Mouse (Mus musculus) retina, postnatal 7 days (tissue): ENCODE results near the gene Sez6l.

Experiments
- DNase-seq: peaks from one replicate; pipeline ENCODE4 v3.0.0-alpha.2; 2012; ENCODE audit warnings: low read depth, low spot score

Gene Sez6l

DNA sequence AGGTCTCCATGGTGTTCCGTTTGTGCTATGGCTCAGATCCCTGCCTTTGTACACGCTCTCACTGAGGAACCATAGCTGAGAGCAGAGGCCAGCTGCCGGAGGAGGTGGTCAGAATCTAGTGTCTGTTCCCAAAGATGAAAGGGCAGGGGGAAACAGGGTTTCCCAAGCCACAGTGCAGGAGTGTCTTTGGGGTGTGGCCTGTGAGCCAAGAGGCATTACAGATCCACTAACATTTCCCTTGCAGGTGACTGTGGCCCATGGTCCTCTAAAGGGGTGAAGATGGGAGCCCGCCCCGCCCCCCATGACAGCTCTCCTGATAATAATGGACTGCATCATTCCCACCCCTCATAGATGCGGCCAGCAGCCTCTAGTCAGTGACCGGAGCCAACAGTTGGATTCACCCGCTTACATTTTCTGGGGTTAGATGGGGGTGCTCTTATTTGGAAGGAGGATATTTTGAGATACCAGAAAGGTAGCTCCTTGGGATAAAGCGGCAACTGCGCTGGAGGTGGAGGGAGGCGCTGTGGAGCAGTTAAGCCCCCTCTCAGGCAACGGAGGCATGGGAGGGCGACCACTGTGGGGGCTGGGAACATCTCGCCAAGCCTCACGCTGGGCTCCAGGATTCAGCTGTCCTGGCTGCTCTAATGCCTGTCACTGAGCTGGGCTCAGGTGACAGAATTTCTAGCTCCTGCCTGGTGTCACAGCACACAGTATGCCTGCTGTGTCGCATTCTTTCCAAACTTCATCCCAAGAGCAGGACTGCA lies 43.5 kb downstream of the Sez6l start:
- DNase-seq: no peak

DNA sequence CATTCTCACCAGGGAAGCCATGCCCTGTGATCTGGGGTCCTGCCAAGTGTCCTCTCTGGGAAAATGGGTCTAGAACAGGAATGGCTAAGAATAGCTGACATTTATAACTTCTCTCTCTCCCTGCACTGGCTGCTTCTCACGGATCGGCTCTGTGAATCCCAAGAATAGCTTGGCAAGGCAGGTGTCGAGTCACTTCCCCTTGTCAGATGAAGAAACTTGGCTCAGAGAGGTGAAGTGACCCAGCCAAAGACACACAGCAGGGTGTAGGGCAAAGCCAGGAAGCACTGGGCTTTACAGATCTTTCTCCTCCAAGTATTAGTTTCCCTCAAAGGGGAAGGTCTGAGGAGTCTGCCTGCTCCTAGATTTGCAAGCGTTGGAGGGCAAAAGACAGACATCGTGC lies 44.1 kb downstream of the Sez6l start:
- DNase-seq: no peak

DNA sequence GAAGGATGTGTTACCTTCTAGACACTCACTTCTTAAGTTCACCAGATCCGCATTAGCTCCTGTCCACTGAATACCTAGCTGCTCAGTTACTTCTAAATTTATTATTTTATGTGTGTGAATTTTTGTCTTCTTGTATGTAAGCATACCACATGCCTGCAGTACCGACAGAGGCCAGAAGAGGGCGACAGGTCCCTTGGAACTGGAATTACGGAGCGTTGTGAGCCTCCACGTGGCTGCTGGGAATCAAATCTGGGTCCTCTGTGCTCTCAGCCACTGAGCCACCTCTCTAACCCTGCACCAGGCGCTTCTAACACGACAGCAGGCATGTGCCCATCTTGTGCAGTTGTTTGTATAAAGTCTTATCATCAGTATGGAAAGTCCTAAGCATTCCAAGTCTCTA lies 44.8 kb downstream of the Sez6l start:
- no peak for DNase-seq

DNA sequence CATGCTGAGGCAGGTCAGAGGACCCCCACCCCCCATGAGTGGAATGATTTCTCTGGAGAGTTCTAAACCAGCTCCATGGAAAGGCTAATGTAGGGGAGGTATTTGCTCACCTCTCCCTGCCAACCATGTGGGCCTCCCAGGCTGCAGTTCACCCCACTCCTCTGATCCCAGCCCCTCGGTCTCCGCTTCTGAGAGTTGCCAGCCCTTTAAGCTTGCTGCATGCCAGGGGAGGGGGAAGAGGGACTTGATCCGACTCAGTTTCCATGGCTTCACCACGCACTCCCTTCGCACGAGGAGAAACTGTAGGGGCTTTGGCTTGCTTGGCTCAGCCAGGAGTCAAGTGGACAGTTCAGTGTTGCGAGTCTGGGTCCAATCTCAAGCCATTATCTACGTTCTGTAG lies 45.9 kb downstream of the Sez6l start:
- DNase-seq: no peak

DNA sequence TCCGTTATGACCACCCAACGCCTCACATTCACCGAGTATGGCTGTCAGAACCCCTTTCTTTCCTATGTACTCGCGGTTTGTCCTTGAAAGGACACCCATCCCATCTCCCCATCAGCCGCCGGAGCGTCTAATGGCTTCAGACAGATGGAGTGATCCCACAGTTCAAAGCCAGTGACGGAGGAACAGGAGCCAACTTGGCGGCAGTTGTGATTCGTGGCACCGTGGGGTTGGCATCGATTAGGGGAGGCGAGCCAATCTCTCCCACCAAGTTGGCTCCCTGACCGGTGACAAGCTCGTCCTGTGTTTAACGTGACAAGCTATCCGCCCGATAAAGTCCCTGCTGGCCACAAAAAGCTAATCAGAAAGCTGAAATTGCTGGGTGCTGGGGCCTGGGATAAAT lies 50.0 kb downstream of the Sez6l start:
- DNase-seq: no peak

DNA sequence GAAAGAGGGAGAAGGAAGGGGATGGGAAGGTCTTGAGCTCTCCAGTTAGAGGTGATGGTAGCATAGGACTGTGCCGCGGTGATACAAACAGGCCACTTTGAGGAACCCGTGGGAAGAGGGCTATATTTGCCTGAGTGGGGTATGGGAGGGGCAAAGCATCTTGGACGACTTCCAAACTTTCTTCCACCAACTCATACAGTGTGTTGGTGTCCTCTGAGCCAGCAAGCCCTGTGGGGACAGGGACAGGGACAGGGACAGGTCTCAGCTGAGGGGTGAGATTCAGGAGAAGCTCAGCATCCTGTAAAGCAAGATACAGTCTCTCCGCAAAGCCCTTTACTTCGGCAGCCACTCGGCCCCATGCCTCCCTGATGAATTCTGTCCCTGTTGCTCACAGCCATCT lies 50.5 kb downstream of the Sez6l start:
- no peak for DNase-seq

DNA sequence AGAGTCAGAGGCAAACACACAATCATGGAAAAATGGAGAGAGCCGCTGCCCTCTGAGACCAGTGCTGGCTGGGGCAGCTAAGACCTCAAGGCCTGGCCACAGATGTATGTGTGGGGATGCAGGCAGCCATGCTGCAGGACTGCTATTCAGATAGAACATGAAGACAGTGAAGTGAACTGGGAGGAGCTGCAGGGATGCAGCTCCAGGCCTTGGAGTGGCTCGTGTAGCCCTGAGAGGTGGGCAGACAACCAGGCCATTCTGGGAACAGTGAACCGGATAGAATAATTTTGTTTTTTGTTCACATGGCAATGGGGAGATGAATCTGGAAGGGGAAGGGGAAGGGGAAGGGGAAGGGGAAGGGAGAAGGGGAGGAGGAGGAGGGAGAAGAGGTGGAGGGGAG lies 51.0 kb downstream of the Sez6l start:
- no peak for DNase-seq

DNA sequence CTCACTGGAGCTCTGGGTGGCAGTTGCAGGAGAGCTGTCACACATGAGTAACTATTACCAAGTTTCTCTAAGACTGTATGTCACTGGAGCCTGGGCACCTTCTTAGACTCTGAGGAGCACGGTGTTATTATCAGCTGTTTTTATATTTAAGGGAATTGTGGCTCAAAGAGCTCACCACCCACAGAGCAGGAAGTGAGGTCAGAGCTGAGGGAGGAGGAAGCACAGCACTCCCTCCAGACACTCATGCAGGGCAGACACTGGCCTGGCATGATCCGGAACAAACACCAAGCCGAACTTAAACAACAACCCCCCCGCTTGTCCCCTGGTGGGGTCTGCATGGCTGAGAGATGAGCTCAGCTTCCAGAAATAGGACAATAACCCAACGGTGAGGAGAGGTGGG lies 51.7 kb downstream of the Sez6l start:
- DNase-seq: no peak

DNA sequence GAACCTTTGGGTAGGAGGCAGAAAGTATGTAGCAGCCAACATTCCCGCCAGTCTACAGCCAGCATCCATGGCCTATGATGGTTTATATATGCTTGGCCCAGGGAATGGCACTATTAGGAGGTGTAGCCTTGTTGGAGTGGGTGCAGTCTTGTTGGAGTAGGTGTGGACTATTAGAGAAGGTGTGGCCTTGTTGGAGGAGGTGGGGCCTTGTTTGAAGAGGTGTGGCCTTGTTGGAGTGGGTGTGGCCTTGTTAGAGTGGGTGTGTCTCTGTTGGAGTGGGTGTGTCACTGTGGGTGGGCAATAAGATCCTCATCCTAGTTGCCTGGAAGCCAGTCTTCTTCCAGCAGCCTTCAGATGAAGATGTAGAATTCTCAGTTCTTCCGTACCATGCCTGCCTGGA lies 53.2 kb downstream of the Sez6l start:
- DNase-seq: no peak

DNA sequence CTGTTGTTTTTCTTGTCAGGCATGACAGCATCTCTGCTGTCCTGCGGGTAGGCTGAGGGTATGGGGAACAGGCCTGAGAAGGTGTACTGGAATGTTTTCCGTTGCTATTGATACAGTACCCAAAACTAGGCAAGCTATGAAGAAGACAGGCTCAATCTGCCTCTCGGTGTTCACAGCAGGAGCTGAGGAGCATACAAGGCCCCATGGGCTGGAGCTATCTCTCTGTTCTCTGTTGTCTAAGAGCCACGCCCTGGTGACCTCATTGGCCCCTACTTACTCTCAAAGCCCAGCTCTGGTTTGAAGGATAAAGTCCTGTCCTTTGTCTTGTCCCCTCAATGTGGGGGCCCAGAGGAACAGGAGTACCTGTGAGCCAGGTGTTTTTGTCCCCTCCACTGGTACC lies 53.7 kb downstream of the Sez6l start:
- no peak for DNase-seq

DNA sequence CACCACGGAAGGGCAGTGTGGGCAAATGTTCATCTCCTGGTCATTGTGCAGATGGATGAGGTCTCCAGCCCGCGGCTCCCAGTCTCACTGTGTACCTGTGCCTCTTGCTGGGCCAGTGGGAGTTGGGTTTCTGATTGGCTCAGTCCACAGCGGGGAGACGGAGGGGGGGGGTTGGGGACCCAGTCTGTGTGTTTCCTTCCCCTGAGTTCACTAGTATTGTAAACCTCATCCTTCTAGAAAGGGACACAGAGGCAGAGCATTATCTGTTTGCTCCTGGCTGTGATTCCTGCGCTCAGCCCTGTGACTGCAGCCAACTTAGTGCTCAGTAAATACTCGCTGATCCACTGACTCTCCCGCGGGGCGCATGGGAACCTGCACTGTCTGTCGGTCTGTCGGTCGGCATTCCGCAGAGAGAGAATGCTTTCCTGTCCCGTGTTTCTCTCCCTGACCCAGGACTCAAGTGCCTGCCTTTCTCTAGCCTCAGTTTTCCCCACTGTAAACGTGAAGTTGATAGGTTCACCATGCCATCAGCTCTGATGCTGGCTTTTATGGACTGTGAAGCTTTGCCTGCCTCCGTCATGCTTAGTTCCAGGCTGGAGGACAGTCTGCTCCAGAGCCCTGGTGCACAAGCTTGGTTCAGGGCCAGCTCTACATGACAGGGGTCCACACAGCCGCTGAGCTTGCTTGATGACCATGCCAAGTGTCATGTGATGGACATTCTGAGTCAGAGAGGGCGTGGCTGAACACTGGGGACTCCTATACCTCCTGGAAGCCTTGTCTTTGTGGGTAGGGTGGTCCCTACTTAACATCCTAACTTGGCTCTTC lies 55.1 kb downstream of the Sez6l start:
- DNase-seq: no peak

DNA sequence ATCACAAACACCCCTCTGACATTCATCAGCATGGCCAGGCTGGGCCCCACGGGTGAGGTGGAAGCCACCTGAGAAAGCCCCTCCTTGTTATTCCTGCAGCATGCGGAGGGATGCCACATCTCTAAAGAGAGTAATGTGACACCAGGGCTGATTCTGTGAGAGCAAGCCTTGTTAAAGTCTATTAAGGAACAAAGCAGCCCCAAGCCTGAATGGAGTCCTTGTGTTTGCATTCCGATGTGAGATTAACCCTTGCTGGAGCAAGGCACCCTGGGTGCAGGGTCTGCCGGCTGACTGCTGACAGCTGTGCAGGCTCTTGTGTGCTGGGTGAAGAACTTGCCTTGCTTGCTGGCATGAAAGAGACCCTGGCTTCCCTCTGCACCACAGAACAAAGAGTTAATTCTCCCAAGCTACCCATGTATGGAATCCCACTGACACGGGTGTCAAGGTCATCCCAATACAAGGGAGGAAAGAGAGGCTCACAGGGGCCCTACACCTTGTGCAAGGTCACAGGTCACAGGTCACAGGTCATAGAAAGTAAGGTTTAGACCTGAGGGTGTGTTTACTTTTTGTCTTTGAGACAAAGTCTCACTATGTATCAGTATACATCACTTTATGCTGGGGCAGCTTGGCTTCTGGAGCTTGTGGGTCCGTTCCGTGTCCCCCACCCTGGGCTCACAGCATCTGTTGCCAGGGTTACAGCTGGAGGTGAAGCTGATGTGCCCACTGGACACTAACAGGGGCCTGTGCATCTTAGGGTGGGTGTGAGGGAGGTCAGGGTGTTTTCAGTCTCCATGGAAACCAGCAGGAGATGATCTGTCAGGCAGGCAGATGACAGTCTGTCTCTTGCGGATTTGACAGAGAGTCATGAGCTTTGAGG lies 55.9 kb downstream of the Sez6l start:
- no peak for DNase-seq

DNA sequence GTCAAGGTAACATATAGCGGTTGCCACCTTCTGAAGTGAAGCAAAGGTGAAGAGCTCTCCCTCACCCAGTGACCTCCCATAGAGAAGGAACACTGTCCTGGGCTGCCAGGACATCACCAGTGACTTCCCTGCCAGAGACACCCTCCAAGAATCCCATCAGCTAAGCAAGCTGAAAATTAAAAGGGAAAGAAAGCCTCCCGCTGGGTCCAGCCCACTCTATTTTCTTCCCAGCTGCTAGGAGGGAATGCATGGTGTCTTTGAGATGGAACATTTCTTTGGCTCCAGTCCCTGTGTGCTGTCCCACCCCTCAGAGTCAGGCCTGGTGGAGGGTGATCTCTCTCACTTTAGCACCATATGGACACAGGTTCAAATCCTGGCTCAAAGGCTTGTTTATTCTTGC lies 58.2 kb downstream of the Sez6l start:
- DNase-seq: no peak

DNA sequence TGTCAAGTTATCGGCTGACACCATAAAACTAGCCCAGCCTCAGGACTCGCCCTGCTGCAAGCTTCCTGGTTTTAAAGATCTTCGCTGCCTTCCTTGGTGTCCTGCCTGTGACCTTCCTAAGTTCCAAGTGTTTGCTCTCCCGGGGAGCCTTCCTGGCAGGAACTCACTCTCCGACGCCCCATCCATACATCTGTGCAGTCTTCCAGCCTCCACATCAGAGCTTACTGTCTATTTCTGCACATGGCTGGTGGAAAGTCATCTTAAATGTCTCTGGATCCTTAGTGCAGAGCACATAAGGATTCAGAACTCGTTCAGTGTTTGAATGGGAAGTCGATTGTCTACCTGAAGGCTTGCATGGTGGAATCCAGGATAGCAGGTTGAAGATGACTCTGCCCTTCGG lies 59.5 kb downstream of the Sez6l start:
- DNase-seq: no peak

DNA sequence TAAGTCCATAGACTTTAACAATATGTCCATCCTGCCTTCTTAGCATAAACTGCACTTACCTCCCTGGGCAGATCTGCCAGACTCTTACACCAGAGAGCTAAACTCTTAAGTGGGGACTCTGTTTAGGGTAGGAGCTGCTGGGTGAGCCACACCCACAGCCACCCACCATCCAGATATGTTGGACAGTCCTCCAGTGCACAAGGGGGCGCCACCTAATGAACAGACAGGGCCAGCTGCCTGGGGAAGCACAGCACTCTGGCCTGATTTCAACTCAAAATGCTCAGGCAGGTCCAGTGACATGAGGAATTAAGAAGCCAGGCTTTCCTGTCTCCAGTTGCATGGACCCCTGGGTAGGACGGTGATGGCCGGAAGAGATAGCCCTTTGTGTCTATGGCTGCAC lies 60.5 kb downstream of the Sez6l start:
- no peak for DNase-seq

DNA sequence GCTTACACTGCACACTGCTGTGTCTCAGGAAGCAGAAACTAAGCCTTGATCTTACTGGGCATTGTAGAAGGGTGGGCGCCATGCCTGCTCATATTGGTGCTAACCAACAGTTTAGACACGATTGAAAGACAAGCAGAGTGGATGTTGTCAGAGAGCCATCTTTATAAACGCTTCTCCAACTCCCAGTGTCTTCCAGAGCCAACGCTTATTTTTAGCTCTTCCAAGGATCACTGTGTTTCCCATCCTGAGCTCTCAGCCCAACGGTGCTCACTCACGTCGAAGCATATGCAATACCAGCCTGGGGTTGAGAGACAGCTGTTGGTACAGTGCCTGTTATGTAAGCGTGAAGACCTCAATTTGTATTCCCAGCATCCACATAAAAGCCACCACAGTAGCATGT lies 66.6 kb downstream of the Sez6l start:
- no peak for DNase-seq

DNA sequence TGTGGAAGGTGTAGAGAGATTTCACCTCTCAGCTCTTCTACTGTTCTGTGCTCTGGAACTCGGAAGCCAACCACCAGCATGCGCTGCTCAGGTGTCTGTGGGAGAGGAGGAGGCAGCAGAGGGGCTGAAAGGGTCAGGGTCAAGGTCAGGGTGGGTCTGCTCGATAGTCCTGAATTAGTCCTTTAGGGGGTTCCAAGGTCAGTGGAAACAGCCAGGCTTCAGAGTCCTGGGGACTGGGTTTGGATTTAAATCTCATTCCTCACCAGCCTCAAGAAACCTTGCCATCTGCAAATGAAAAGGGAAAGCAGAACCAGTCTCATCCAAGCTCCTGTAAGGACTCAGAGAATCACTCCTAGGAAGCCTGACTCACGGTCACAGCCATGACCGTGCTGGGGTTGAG lies 67.1 kb downstream of the Sez6l start:
- no peak for DNase-seq

DNA sequence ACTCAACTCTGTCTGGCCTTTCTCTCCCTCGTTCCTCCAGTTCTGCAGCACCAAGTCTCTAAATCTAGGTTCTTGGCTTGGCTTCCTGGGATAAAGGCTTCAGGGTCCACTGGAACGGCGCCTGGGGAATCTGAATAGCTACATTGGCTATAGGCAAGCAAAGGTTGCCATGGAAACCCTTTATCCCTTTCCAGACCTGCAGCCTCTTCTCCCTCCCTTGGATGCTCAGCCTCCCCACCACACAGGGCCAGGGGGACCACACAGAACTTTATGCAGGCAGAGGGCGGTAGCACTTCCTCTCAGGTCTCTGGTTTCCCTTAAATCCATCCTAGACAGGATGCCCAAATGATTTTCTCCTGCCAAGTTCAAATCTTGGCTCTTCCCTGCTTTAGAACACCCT lies 71.4 kb downstream of the Sez6l start:
- no peak for DNase-seq

DNA sequence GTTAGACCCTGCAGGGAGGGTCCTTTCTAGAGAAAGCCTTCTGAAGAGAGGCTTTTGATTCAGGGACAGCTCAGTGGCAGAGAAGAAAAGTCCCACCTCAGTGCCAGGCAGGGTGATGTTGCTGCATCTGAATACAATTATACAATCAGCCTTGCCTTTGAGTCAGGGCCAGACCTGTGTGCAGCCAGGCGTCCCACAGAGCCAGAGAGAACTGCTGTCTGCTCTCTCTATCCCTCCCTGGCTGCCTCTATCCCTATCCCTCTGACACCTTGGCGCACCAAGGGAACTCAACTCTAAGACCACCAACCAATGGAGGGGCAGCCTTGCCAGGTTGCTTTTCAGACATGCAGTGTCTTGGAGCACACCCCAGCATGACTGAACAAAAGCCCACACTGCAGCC lies 75.6 kb downstream of the Sez6l start:
- no peak for DNase-seq

DNA sequence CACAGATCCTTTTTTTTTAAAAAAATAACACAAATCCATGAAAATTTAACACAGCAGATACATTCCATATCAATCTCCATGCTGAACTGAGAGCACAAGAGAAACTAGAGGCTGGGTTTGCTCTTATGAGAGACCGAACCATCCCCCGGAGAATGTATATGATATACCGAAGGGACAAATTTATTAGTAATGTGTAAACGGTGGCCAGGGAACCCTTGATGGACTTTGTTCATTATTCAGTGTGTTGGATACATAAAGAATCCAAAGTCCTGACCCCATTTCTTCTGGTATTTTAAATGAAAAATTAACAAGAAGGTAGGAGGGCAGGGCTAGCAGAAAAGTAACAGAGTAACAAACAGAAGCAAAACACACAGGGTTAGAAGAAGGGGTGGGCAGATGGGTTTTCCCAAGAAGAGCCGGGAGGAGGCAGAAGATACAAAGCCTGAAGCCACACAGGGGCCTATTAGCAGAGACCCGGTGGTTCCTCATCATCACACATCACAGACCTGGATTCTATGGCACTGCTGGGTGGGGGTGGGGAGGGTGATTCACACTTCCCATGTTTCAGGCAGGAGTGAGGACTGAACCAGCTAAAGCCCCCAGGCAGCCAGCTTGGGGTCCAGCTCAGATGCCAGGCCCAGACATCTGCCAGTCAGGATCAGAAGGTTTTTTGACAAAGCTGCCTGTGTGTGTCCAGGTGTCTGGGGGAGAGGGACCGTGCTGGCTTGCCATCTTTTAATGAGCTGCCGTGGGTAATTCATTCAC lies 76.9 kb downstream of the Sez6l start:
- DNase-seq: no peak
